Mouse (Mus musculus): Measurements from ENCODE around the gene Zic4. TPM values are rescaled to one million over a fixed set of nuclear protein-coding genes. Genes with fewer than 3 reads are reported as not detected.

Gene Zic4
- total and polyA plus RNA-seq, 2 experiments from 2014 or later, result 33.5 to 73.4 TPM

- peak; percentile 95 for DNase-seq (ENCODE audit: low spot score)
- H3K4me2 ChIP-seq (ENCODE audit: low read depth, low read length, poor library complexity, severe bottlenecking), result peak overlapping the region; percentile 47
- peak overlapping the region; percentile 51; the same call in 1 of the 2 replicates for H3K27ac ChIP-seq (ENCODE audit: low read depth, low read length)
- ATAC-seq (ENCODE audit: low FRiP score), result peak; percentile 62
- H3K9me3 ChIP-seq (ENCODE audit: low read length), result no peaks in the 10 kb centered on the region
- no peaks in the 10 kb centered on the region; the same call in 1 of the 2 replicates for H3K4me1 ChIP-seq (ENCODE audit: insufficient read depth, low read length)
- peak overlapping the region; percentile 28 for H3K4me3 ChIP-seq (ENCODE audit: low read depth, low read length)
- H3K36me3 ChIP-seq (ENCODE audit: insufficient read depth, low read length), result no peaks in the 10 kb centered on the region
- TF ChIP-seq CTCF (IDR thresholded peaks at IDR 0.05), result no peak
- 2% methylated on average over 29 of the region's 35 CpGs for WGBS
- H3K9ac ChIP-seq (replicated peaks; ENCODE audit: low read length, poor library complexity, severe bottlenecking), result no peak overlapping the region
- H3K27me3 ChIP-seq (ENCODE audit: insufficient read depth, low read length), result peaks cover 58% of the 10 kb centered on the region
Observed at GRCm38 (mm10) chr9:91355629-91356352, 6.4 kb upstream of the Zic4 start.

DNA sequence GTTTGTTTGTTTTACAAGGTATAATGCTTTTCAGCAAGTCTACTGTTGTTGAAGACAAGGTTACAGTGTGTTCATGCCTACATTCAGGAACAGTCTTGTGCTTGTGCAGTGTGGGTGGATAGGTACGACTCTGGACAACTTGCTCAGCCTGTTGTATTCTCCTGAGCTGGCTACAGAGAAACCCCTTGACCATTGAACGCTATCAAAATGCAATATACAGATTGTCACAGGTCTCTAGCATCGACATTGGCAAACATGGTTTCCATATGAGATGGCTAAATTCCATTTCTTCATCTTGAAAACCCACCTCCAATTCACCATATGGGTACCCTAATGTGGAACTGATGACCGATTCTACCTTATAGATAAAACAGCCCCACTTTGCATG lies 5.9 kb upstream of the Zic4 start:
- H3K27ac ChIP-seq (ENCODE audit: low read depth, low read length), result no peak overlapping the region
- H3K27me3 ChIP-seq (ENCODE audit: insufficient read depth, low read length), result peaks cover 56% of the 10 kb centered on the region
- H3K36me3 ChIP-seq (ENCODE audit: insufficient read depth, low read length), result no peaks in the 10 kb centered on the region
- TF ChIP-seq CTCF (IDR thresholded peaks at IDR 0.05), result no peak
- no peak for ATAC-seq (ENCODE audit: low FRiP score)
- 21% methylated on average over 4 of the region's 4 CpGs for WGBS
- no peak overlapping the region for H3K9ac ChIP-seq (replicated peaks; ENCODE audit: low read length, poor library complexity, severe bottlenecking)
- no peaks in the 10 kb centered on the region; the same call in 1 of the 2 replicates for H3K4me1 ChIP-seq (ENCODE audit: insufficient read depth, low read length)
- H3K4me3 ChIP-seq (ENCODE audit: low read depth, low read length), result no peak overlapping the region
- peak; percentile 16 for DNase-seq (ENCODE audit: low spot score)
- no peaks in the 10 kb centered on the region for H3K9me3 ChIP-seq (ENCODE audit: low read length)
- no peak overlapping the region for H3K4me2 ChIP-seq (ENCODE audit: low read depth, low read length, poor library complexity, severe bottlenecking)

GRCm38 (mm10) chr9:91357321-91357720 lies 4.9 kb upstream of the Zic4 start:
- Histone ChIP-seq H3K4me2 (ENCODE audit: low read depth, low read length, poor library complexity, severe bottlenecking) (peak overlapping the region; percentile 9; the same call in 1 of the 2 replicates), H3K4me1 (ENCODE audit: insufficient read depth, low read length) (no peaks in the 10 kb centered on the region; the same call in 1 of the 2 replicates), H3K27me3 (ENCODE audit: insufficient read depth, low read length) (peaks cover 57% of the 10 kb centered on the region), H3K36me3 (ENCODE audit: insufficient read depth, low read length) (no peaks in the 10 kb centered on the region), H3K9ac (replicated peaks; ENCODE audit: low read length, poor library complexity, severe bottlenecking) (no peak overlapping the region), H3K27ac (ENCODE audit: low read depth, low read length) (no peak overlapping the region), H3K9me3 (ENCODE audit: low read length) (no peaks in the 10 kb centered on the region), H3K4me3 (ENCODE audit: low read depth, low read length) (no peak overlapping the region)
- WGBS, result 37% methylated on average over 3 of the region's 3 CpGs
- no peak for TF ChIP-seq CTCF (IDR thresholded peaks at IDR 0.05)
- no peak for ATAC-seq (ENCODE audit: low FRiP score)
- peak; percentile 5 for DNase-seq (ENCODE audit: low spot score)

- 37% methylated on average over 10 of the region's 10 CpGs for WGBS
Observed at GRCm38 (mm10) chr9:91358851-91359687, 3.1 kb upstream of the Zic4 start.

DNA sequence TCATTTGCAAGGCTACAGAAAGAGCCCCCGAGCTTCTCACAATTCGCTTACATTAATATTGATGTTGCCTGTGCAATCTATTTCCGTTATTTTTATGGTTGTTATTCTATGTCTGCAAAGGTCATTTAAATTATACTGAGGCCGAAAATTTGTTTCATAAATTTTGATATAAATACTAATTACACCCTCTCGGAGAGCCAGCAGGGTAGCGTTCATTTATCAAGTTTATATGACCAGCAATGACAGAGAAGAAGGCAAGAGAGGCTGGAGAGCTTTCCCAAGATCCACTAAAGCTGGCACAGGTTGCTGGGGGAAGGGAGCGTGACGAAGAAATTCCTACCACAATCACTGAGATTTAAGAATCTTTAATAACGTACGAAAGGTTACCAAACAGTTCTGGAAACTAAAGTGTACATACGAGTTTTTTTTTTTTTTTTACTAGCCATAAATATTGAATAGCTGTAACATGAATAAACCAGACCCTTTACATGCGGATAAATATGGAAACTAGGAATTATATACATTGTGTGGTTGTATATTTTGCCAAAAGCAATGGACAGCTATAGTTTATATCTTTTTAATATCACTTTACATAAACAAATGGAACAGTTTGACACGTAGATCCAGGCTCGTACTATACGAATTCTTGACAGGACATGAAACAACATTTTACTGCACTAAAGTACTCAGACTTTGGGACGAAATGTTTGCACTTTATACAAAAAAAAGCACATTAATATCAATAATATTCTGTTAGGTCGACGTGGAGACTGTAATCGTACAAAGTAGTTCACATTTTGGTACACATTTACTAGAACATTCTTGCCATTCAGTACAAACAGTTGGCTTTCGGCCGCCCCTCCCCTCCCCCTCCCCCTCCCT lies 1.8 kb upstream of the Zic4 start:
- 13% methylated on average over 21 of the region's 21 CpGs for whole genome bisulfite sequencing
- ATAC-seq (ENCODE audit: low FRiP score), result no peak
- H3K27me3 ChIP-seq (ENCODE audit: insufficient read depth, low read length), result peaks cover 43% of the 10 kb centered on the region

More at GRCm38 (mm10) chr9:91358851-91359687, 3.1 kb upstream of the Zic4 start:
- Histone ChIP-seq H3K27me3 (ENCODE audit: insufficient read depth, low read length) (peaks cover 55% of the 10 kb centered on the region), H3K36me3 (ENCODE audit: insufficient read depth, low read length) (no peaks in the 10 kb centered on the region), H3K4me2 (ENCODE audit: low read depth, low read length, poor library complexity, severe bottlenecking) (peak overlapping the region; percentile 33; the same call in 1 of the 2 replicates), H3K4me3 (ENCODE audit: low read depth, low read length) (peak overlapping the region; percentile 18; the same call in 1 of the 2 replicates), H3K4me1 (ENCODE audit: insufficient read depth, low read length) (no peaks in the 10 kb centered on the region; the same call in 1 of the 2 replicates), H3K9ac (replicated peaks; ENCODE audit: low read length, poor library complexity, severe bottlenecking) (0 out of 2 replicates have a peak overlapping the region, but pooled peaks have one; percentile 30), H3K27ac (ENCODE audit: low read depth, low read length) (no peak overlapping the region; the same call in 1 of the 2 replicates), H3K9me3 (ENCODE audit: low read length) (no peaks in the 10 kb centered on the region)
- ATAC-seq (ENCODE audit: low FRiP score), result no peak
- peak; percentile 53 for DNase-seq (ENCODE audit: low spot score)
- no peak for TF ChIP-seq CTCF (IDR thresholded peaks at IDR 0.05)

More for the DNA sequence above, 1.8 kb upstream of the Zic4 start:
- H3K9ac ChIP-seq (replicated peaks; ENCODE audit: low read length, poor library complexity, severe bottlenecking), result no peak overlapping the region
- no peaks in the 10 kb centered on the region for H3K36me3 ChIP-seq (ENCODE audit: insufficient read depth, low read length)
- H3K27ac ChIP-seq (ENCODE audit: low read depth, low read length), result no peak overlapping the region; the same call in 1 of the 2 replicates
- no peaks in the 10 kb centered on the region for H3K4me1 ChIP-seq (ENCODE audit: insufficient read depth, low read length)
- peak; percentile 51 for DNase-seq (ENCODE audit: low spot score)
- no peak for TF ChIP-seq CTCF (IDR thresholded peaks at IDR 0.05)
- no peaks in the 10 kb centered on the region for H3K9me3 ChIP-seq (ENCODE audit: low read length)
- peak overlapping the region; percentile 46 for H3K4me2 ChIP-seq (ENCODE audit: low read depth, low read length, poor library complexity, severe bottlenecking)
- H3K4me3 ChIP-seq (ENCODE audit: low read depth, low read length), result peak overlapping the region; percentile 49

Data from midbrain, postnatal 0 days (tissue).